Mouse (Mus musculus): Measurements from ENCODE around the gene Usp25.

GRCm38 (mm10) chr16:77026099-77026498 lies 12.6 kb downstream of the Usp25 start:
- no peak for TF ChIP-seq HCFC1 (IDR thresholded peaks at IDR 0.05; ENCODE audit: borderline replicate concordance, insufficient read depth, low read length)
- no peak for TF ChIP-seq MAFK (IDR thresholded peaks at IDR 0.05; ENCODE audit: insufficient read depth, low read depth, low read length)
- TF ChIP-seq ZNF384 (IDR thresholded peaks at IDR 0.05; ENCODE audit: low read depth, low read length), result no peak
- TF ChIP-seq CHD2 (IDR thresholded peaks at IDR 0.05; ENCODE audit: low read depth, low read length), result no peak
- TF ChIP-seq ZC3H11A (IDR thresholded peaks at IDR 0.05; ENCODE audit: borderline replicate concordance, low read depth, low read length), result no peak
